Mouse (Mus musculus): ENCODE data around the gene Gcnt7. TPM values are rescaled to one million over a fixed set of nuclear protein-coding genes. Genes with fewer than 3 reads are reported as not detected.

The Gcnt7 gene
- polyA plus RNA-seq, 1 experiment from 2014 or later, result 1.7 TPM

Other genes starting within 250 kb of the Gcnt7 start
- not detected in 2 replicates for gene Mc3r, start 210.1 kb downstream of the Gcnt7 start, polyA plus RNA-seq (2015; fragmentation: Nextera tagmentation; extraction: Ambion mirVana)
- 36.5 and 39.6 TPM in 2 replicates for gene Fam210b, start 113.0 kb downstream of the Gcnt7 start, polyA plus RNA-seq (2015; fragmentation: Nextera tagmentation; extraction: Ambion mirVana)
- gene Aurka, start 88.1 kb downstream of the Gcnt7 start, polyA plus RNA-seq (2015; fragmentation: Nextera tagmentation; extraction: Ambion mirVana), result 130 and 138 TPM in 2 replicates
- gene Cstf1, start 87.9 kb downstream of the Gcnt7 start, polyA plus RNA-seq (2015; fragmentation: Nextera tagmentation; extraction: Ambion mirVana), result 43.2 and 43.4 TPM in 2 replicates
- 5.5 and 6.7 TPM in 2 replicates for gene Cass4, start 64.8 kb downstream of the Gcnt7 start, polyA plus RNA-seq (2015; fragmentation: Nextera tagmentation; extraction: Ambion mirVana)
- gene Rtf2, start 18.0 kb downstream of the Gcnt7 start, polyA plus RNA-seq (2015; fragmentation: Nextera tagmentation; extraction: Ambion mirVana), result 73.0 and 79.0 TPM in 2 replicates
- 0.30 TPM in 1 of 2 replicates, not detected in the other for gene Fam209, start 13.9 kb upstream of the Gcnt7 start, polyA plus RNA-seq (2015; fragmentation: Nextera tagmentation; extraction: Ambion mirVana)
- gene Tfap2c, start 91.0 kb upstream of the Gcnt7 start, polyA plus RNA-seq (2015; fragmentation: Nextera tagmentation; extraction: Ambion mirVana), result 0.16 and 0.26 TPM in 2 replicates